Mouse (Mus musculus): Measurements from ENCODE around the gene Erc1. TPM values are rescaled to one million over a fixed set of nuclear protein-coding genes. Genes with fewer than 3 reads are reported as not detected.

Gene Erc1
- polyA plus RNA-seq, 1 experiment from 2014 or later = 20.9 TPM

DNA sequence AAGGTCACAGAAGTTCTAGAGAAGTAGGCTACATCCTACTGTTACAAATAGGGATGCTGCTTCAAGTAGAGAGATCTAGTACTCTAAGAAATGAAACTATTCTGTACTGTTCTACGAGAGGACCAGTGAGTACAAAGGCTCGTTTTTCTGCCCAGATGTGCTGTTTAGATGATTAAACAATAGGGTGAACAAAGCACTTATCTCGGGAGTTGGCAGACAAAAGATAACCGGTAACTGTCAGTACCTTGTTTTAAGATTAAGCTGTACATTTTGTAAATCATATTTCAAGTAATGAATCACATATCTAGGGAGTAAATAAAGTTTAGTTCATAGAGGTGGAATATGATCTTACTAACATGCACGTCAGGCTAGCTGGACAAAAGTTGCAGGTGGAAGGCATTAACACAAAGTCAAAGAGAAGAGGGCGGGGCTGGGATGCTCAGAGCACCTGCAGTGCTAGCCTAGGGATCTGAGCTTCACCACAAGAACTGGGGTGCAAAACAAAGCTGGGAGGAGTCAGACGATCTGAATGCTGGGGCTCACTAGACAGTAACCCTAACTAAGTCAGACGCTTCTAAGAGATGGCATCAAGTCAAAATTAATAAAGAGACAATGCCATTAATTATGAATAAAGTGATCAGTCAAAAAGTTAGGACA, 136.2 kb downstream of the Erc1 start:
- H3K4me3 ChIP-seq (ENCODE audit: low read depth, low read length) = no peak overlapping the region
- H3K9ac ChIP-seq (ENCODE audit: low read length) = no peak overlapping the region
- H3K27me3 ChIP-seq (replicated peaks; ENCODE audit: control insufficient read depth, insufficient read depth, low read length) = no peaks in the 10 kb centered on the region
- peaks cover 7% of the 10 kb centered on the region for H3K36me3 ChIP-seq (ENCODE audit: control insufficient read depth, insufficient read depth, low read length)
- H3K4me2 ChIP-seq (ENCODE audit: low read length) = no peak overlapping the region
- DNase-seq (ENCODE audit: low spot score) (no peak), ATAC-seq (replicated peaks; ENCODE audit: low FRiP score, low TSS enrichment, low read depth) (no peak)
- no peaks in the 10 kb centered on the region for H3K9me3 ChIP-seq (ENCODE audit: control insufficient read depth, low read length)
- WGBS = 82% methylated on average over 8 of the region's 8 CpGs
- no peaks in the 10 kb centered on the region for H3K4me1 ChIP-seq (replicated peaks; ENCODE audit: control insufficient read depth, insufficient read depth, low read length)
- no peak overlapping the region for H3K27ac ChIP-seq (ENCODE audit: low read depth)

DNA sequence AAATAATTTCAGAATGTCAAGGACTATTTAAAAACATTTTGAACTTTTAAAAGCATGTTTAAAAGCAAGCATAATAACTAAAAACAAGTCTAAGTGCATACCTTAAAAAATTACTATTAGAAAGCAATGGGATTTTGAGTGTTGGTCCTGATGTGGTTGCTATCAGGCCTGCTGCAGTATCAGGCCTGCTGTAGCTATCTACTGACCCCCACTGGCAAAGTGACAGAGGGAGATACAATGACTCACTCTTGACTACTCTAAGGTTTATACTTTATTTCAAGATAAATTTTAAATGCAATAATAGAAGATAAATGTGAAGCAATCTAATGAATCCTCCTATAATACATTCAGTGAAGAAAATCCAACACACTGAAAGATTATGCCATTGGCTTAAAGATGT, 138.4 kb downstream of the Erc1 start:
- DNase-seq (ENCODE audit: low spot score) (no peak), ATAC-seq (replicated peaks; ENCODE audit: low FRiP score, low TSS enrichment, low read depth) (no peak)
- Histone ChIP-seq H3K36me3 (ENCODE audit: control insufficient read depth, insufficient read depth, low read length) (peaks cover 10% of the 10 kb centered on the region), H3K9ac (ENCODE audit: low read length) (no peak overlapping the region), H3K4me3 (ENCODE audit: low read depth, low read length) (no peak overlapping the region), H3K27ac (ENCODE audit: low read depth) (no peak overlapping the region), H3K4me1 (replicated peaks; ENCODE audit: control insufficient read depth, insufficient read depth, low read length) (no peaks in the 10 kb centered on the region), H3K9me3 (ENCODE audit: control insufficient read depth, low read length) (no peaks in the 10 kb centered on the region), H3K4me2 (ENCODE audit: low read length) (no peak overlapping the region), H3K27me3 (replicated peaks; ENCODE audit: control insufficient read depth, insufficient read depth, low read length) (no peaks in the 10 kb centered on the region)

DNA sequence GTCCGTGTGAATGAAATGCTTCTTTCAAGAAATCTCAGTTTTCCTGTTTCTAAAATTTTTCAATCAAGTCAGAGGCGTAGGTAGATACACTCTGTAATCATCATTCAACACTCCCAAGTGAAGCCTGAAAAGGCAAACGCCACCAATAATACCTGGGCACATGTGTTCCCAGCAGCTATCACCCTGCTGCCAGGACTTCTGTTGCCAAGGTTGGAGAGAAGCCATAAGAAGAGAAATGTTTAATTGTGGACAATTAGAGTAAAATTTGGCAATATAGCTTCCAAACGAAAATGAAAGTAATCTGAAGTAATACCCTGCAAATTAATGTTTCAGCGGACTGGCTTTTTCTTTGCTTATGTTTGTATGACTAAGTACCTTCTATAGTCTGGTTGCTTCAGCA, 140.1 kb downstream of the Erc1 start:
- Histone ChIP-seq H3K4me3 (ENCODE audit: low read depth, low read length) (no peak overlapping the region), H3K27ac (ENCODE audit: low read depth) (no peak overlapping the region), H3K36me3 (ENCODE audit: control insufficient read depth, insufficient read depth, low read length) (peaks cover 3% of the 10 kb centered on the region), H3K27me3 (replicated peaks; ENCODE audit: control insufficient read depth, insufficient read depth, low read length) (no peaks in the 10 kb centered on the region), H3K4me1 (replicated peaks; ENCODE audit: control insufficient read depth, insufficient read depth, low read length) (no peaks in the 10 kb centered on the region), H3K9me3 (ENCODE audit: control insufficient read depth, low read length) (no peaks in the 10 kb centered on the region), H3K4me2 (ENCODE audit: low read length) (no peak overlapping the region), H3K9ac (ENCODE audit: low read length) (no peak overlapping the region)
- 88% methylated on average over 5 of the region's 5 CpGs for WGBS
- DNase-seq (ENCODE audit: low spot score) (no peak), ATAC-seq (replicated peaks; ENCODE audit: low FRiP score, low TSS enrichment, low read depth) (no peak)

DNA sequence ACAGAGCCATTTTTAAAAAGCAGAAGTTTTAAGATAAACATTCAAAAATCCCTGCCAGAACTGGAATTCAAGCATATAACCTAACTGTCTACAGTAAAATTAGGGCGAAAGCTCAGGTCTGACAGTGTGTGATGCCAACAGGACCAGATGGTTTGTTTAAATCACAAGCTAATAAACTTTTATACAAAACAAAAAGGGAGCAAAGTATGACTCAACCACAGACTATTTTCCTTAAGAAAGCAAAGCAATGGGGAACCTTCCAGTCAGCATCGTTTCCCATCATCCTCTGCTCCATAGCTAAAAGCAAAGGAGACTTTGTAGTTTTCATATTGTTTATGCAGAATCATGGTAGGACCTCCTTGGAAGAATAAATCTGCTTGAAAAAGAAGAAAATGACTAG, 143.1 kb downstream of the Erc1 start:
- Histone ChIP-seq H3K36me3 (ENCODE audit: control insufficient read depth, insufficient read depth, low read length) (0 out of 2 replicates have a peak, but pooled peaks cover 3% of the 10 kb centered on the region), H3K9ac (ENCODE audit: low read length) (no peak overlapping the region), H3K9me3 (ENCODE audit: control insufficient read depth, low read length) (no peaks in the 10 kb centered on the region), H3K27ac (ENCODE audit: low read depth) (no peak overlapping the region), H3K4me3 (ENCODE audit: low read depth, low read length) (no peak overlapping the region), H3K4me2 (ENCODE audit: low read length) (no peak overlapping the region), H3K27me3 (replicated peaks; ENCODE audit: control insufficient read depth, insufficient read depth, low read length) (no peaks in the 10 kb centered on the region), H3K4me1 (replicated peaks; ENCODE audit: control insufficient read depth, insufficient read depth, low read length) (no peaks in the 10 kb centered on the region)
- DNase-seq (ENCODE audit: low spot score) = no peak
- no peak for ATAC-seq (replicated peaks; ENCODE audit: low FRiP score, low TSS enrichment, low read depth)
- 79% methylated on average over 2 of the region's 2 CpGs for WGBS

DNA sequence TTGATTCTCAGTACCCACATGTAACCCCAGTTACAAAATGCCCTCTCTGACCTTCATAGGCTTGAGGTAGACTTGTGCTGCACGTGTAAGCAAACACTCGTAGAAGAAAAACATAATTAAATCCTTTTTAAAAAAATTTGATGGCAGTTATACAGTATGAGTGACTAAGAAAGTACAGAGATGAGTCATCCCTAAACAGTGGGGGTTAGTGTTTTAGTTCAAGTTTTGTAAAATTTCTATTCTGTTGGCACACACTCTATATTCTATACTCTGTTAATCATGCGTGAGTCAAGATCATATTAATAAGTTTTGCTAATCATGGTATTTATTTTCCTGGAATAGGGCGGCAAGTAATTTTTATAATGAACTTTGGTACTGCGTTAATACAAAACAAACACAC, 155.2 kb downstream of the Erc1 start:
- DNase-seq (ENCODE audit: low spot score) (no peak), ATAC-seq (replicated peaks; ENCODE audit: low FRiP score, low TSS enrichment, low read depth) (no peak)
- Histone ChIP-seq H3K9me3 (ENCODE audit: control insufficient read depth, low read length) (no peaks in the 10 kb centered on the region), H3K27me3 (replicated peaks; ENCODE audit: control insufficient read depth, insufficient read depth, low read length) (no peaks in the 10 kb centered on the region), H3K27ac (ENCODE audit: low read depth) (no peak overlapping the region), H3K36me3 (ENCODE audit: control insufficient read depth, insufficient read depth, low read length) (peaks cover 11% of the 10 kb centered on the region; the same call in 1 of the 2 replicates), H3K9ac (ENCODE audit: low read length) (no peak overlapping the region), H3K4me2 (ENCODE audit: low read length) (no peak overlapping the region), H3K4me3 (ENCODE audit: low read depth, low read length) (no peak overlapping the region), H3K4me1 (replicated peaks; ENCODE audit: control insufficient read depth, insufficient read depth, low read length) (no peaks in the 10 kb centered on the region)
- 92% methylated on average over 5 of the region's 5 CpGs for WGBS

DNA sequence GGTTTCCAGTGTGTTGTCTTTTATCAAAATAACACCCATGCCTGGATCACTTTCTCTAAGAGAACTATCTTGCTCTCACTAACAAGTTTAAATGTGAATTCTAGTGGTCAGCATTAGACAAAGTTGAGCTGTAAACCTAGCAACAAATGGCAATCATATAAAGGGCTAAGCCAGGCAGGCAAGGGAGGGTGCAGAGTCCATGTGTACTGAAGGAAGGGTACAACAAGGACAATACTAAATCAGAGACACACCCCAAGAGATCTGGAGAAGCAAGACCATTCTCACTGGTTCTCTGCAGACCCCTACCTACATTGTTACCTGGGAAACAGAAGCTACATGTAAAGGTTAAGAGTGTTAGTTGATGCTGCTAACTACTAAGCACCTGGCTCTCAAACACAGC, 161.5 kb downstream of the Erc1 start:
- H3K27me3 ChIP-seq (replicated peaks; ENCODE audit: control insufficient read depth, insufficient read depth, low read length) = no peaks in the 10 kb centered on the region
- 0 out of 2 replicates have a peak, but pooled peaks cover 8% of the 10 kb centered on the region for H3K36me3 ChIP-seq (ENCODE audit: control insufficient read depth, insufficient read depth, low read length)
- no peaks in the 10 kb centered on the region for H3K9me3 ChIP-seq (ENCODE audit: control insufficient read depth, low read length)
- ATAC-seq (replicated peaks; ENCODE audit: low FRiP score, low TSS enrichment, low read depth) = peak; percentile 60; the same call in 1 of the 2 replicates
- H3K9ac ChIP-seq (ENCODE audit: low read length) = no peak overlapping the region
- no peaks in the 10 kb centered on the region for H3K4me1 ChIP-seq (replicated peaks; ENCODE audit: control insufficient read depth, insufficient read depth, low read length)
- no peak for DNase-seq (ENCODE audit: low spot score)
- no peak overlapping the region for H3K4me3 ChIP-seq (ENCODE audit: low read depth, low read length)
- no peak overlapping the region for H3K27ac ChIP-seq (ENCODE audit: low read depth)
- no peak overlapping the region for H3K4me2 ChIP-seq (ENCODE audit: low read length)

DNA sequence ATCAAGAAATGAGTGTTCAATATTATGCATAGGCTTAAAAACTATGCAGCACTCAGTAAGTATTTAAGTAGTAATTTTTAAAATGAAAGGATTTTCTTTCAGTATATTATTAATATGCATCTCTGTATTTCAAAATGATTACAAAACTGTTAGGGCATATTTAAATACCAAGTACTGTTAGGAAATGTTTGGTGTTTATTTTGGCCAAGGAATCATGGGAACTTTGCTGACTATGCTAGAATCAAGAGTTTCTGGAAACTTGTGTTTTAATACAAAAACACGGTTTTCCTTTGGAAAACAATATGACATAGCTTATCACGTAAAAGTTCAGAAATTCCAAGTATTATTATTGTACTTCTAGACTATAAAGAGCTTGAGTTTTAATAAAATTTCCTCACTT, 167.2 kb downstream of the Erc1 start:
- WGBS = 88% methylated on average over 2 of the region's 2 CpGs
- Histone ChIP-seq H3K36me3 (ENCODE audit: control insufficient read depth, insufficient read depth, low read length) (0 out of 2 replicates have a peak, but pooled peaks cover 3% of the 10 kb centered on the region), H3K9ac (ENCODE audit: low read length) (no peak overlapping the region), H3K4me2 (ENCODE audit: low read length) (no peak overlapping the region), H3K9me3 (ENCODE audit: control insufficient read depth, low read length) (no peaks in the 10 kb centered on the region), H3K4me1 (replicated peaks; ENCODE audit: control insufficient read depth, insufficient read depth, low read length) (no peaks in the 10 kb centered on the region), H3K4me3 (ENCODE audit: low read depth, low read length) (no peak overlapping the region), H3K27me3 (replicated peaks; ENCODE audit: control insufficient read depth, insufficient read depth, low read length) (no peaks in the 10 kb centered on the region), H3K27ac (ENCODE audit: low read depth) (no peak overlapping the region)
- DNase-seq (ENCODE audit: low spot score) (no peak), ATAC-seq (replicated peaks; ENCODE audit: low FRiP score, low TSS enrichment, low read depth) (no peak)

DNA sequence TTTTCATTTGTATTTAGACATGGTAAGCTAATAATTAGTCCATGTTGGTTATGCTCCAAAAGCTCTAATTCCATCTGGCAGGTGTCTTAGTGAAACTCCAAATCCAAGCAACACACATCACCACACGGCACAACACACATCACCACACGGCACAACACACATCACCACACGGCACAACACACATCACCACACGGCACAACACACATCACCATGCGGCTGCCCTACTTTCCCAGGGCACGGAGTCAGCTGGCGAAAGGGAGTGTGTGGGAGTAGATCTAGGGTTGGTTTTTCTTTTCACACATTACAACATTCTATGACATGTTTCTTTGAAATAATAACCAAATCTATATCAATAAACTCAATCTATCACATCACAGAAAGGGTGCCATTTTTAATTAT, 173.2 kb downstream of the Erc1 start:
- H3K27me3 ChIP-seq (replicated peaks; ENCODE audit: control insufficient read depth, insufficient read depth, low read length) = no peaks in the 10 kb centered on the region
- WGBS = 97% methylated on average over 7 of the region's 7 CpGs
- H3K36me3 ChIP-seq (ENCODE audit: control insufficient read depth, insufficient read depth, low read length) = no peaks in the 10 kb centered on the region
- no peaks in the 10 kb centered on the region for H3K4me1 ChIP-seq (replicated peaks; ENCODE audit: control insufficient read depth, insufficient read depth, low read length)
- no peaks in the 10 kb centered on the region for H3K9me3 ChIP-seq (ENCODE audit: control insufficient read depth, low read length)
- H3K9ac ChIP-seq (ENCODE audit: low read length) = no peak overlapping the region
- H3K27ac ChIP-seq (ENCODE audit: low read depth) = no peak overlapping the region
- no peak overlapping the region for H3K4me2 ChIP-seq (ENCODE audit: low read length)
- DNase-seq (ENCODE audit: low spot score) (no peak), ATAC-seq (replicated peaks; ENCODE audit: low FRiP score, low TSS enrichment, low read depth) (no peak)
- H3K4me3 ChIP-seq (ENCODE audit: low read depth, low read length) = no peak overlapping the region

DNA sequence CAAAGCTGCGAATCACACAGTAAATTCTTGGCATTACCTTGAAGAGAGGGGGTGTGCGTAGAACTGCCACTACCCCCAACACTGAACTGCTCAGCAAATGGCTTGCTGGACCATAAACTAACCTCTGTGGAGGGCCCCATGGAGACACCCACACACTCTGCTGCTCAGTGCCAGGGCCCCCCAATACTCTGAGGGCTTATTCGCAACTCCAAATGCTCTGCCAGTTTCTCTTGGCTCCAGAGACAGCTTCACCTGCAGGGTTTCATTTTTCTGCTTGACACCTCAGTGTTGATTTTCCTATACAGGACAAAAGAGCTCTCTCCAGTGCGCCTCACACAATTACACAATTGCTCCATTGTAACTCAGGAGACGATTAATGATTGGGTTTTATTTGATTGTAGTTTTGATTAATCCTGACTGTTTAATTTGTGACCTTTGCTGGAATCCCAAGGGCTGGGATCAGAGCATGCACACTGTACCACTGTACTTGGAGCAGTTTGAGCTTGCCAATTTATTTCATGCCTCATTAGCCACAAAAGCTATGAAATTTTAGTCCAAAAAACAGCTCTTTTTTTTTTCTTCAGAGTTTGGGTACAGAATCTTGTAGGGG, 173.7 kb downstream of the Erc1 start:
- H3K9me3 ChIP-seq (ENCODE audit: control insufficient read depth, low read length) = no peaks in the 10 kb centered on the region
- H3K4me2 ChIP-seq (ENCODE audit: low read length) = no peak overlapping the region
- no peak overlapping the region for H3K27ac ChIP-seq (ENCODE audit: low read depth)
- DNase-seq (ENCODE audit: low spot score) (no peak), ATAC-seq (replicated peaks; ENCODE audit: low FRiP score, low TSS enrichment, low read depth) (no peak)
- no peak overlapping the region for H3K4me3 ChIP-seq (ENCODE audit: low read depth, low read length)
- WGBS = 89% methylated on average over 5 of the region's 5 CpGs
- no peaks in the 10 kb centered on the region for H3K4me1 ChIP-seq (replicated peaks; ENCODE audit: control insufficient read depth, insufficient read depth, low read length)
- no peaks in the 10 kb centered on the region for H3K27me3 ChIP-seq (replicated peaks; ENCODE audit: control insufficient read depth, insufficient read depth, low read length)
- no peak overlapping the region for H3K9ac ChIP-seq (ENCODE audit: low read length)
- no peaks in the 10 kb centered on the region for H3K36me3 ChIP-seq (ENCODE audit: control insufficient read depth, insufficient read depth, low read length)
